Mouse (Mus musculus) liver, embryonic 14.5 days (tissue): Measurements from ENCODE around the gene Gtf2a1. TPM values are rescaled to one million over a fixed set of nuclear protein-coding genes. Genes with fewer than 3 reads are reported as not detected.

Source experiments
- ATAC-seq: fragments of 200-750 bp; cut with Nextera tagmentation; 2 replicates; pipeline ENCODE4 v1.8.0; 2017; ENCODE audit warnings: moderate number of reproducible peaks, mild to moderate bottlenecking, moderate library complexity; ENCODE audit not compliant: insufficient read depth
- DNase-seq, 3 experiments: peaks; one replicate each; pipeline ENCODE4 v3.0.0-alpha.2; 2012 to 2013; ENCODE audit warnings: low read depth in 3 of 3, low spot score in 3 of 3
- H3K27ac ChIP-seq: fragments of 300-500 bp; sonication (generic); 2 replicates; pipeline ENCODE4 v1.5.1; 2014; ENCODE audit warnings: moderate library complexity, mild to moderate bottlenecking, control low read depth, inconsistent platforms
- H3K27me3 ChIP-seq: fragments of 300-500 bp; sonication (generic); 2 replicates; pipeline ENCODE4 v1.6.1; 2014; ENCODE audit warnings: mild to moderate bottlenecking, low read length, moderate library complexity; ENCODE audit not compliant: control insufficient read depth, insufficient read depth
- H3K36me3 ChIP-seq: fragments of 300-500 bp; sonication (generic); replicated peaks from 2 replicates; pipeline ENCODE4 v1.6.1; 2014; ENCODE audit warnings: low read depth; ENCODE audit not compliant: control insufficient read depth, insufficient read depth
- H3K4me1 ChIP-seq, 2 experiments: fragments of 200-500 bp in 1 of 2; fragments of 300-500 bp in 1 of 2; sonication (generic) in 1 of 2; replicated peaks; 2 replicates each; pipeline ENCODE4 v1.6.1; 2012 to 2014; ENCODE audit warnings: antibody characterized with exemption in 1 of 2, inconsistent platforms in 1 of 2, low read length in 1 of 2; ENCODE audit not compliant: control insufficient read depth in 2 of 2, insufficient read depth in 2 of 2
- H3K4me2 ChIP-seq: fragments of 300-500 bp; sonication (generic); 2 replicates; pipeline ENCODE4 v1.6.1; 2014; ENCODE audit warnings: low read depth, mild to moderate bottlenecking, control low read depth, moderate library complexity
- H3K4me3 ChIP-seq, 2 experiments: fragments of 200-500 bp in 1 of 2; fragments of 300-500 bp in 1 of 2; sonication (generic) in 1 of 2; 2 replicates each; pipeline ENCODE4 v1.5.1; 2012 to 2014; ENCODE audit warnings: low read depth in 2 of 2, low read length in 2 of 2, mild to moderate bottlenecking in 2 of 2, control low read depth in 1 of 2, inconsistent platforms in 1 of 2, moderate library complexity in 1 of 2; ENCODE audit not compliant: insufficient read depth in 1 of 2
- H3K9ac ChIP-seq: fragments of 300-500 bp; sonication (generic); replicated peaks from 2 replicates; pipeline ENCODE4 v1.6.1; 2014; ENCODE audit warnings: mild to moderate bottlenecking, control low read depth, moderate library complexity
- H3K9me3 ChIP-seq: fragments of 300-500 bp; sonication (generic); 2 replicates; pipeline ENCODE4 v1.6.1; 2016; ENCODE audit warnings: low read length, mixed read lengths; ENCODE audit not compliant: control insufficient read depth
- CTCF ChIP-seq: IDR thresholded peaks from 2 replicates; pipeline ENCODE4 v1.5.1; 2016; ENCODE audit warnings: antibody characterized with exemption, low read depth, control low read depth
- EP300 ChIP-seq: IDR thresholded peaks from 2 replicates; pipeline ENCODE4 v1.6.1; 2016; ENCODE audit warnings: antibody characterized with exemption, low read depth
- WGBS: fragments of 180-500 bp; shearing (Covaris S2); extraction: QIAGEN DNeasy Blood & Tissue Kit; methylation state at CpG from one replicate; pipeline ENCODE4 v1.1.7; 2014; ENCODE audit not compliant: insufficient replicate concordance; 5-methylcytosine and 5-hydroxymethylcytosine counted together
- polyA plus RNA-seq, 2 experiments: library from polyadenylated mRNA; depleted of rRNA in 1 of 2; stranded (reverse) in 1 of 2; unstranded in 1 of 2; fragments of >200 nt; fragmentation: Nextera tagmentation in 1 of 2; extraction: Ambion mirVana in 1 of 2; gene quantifications; 2 replicates each; pipeline versions ENCODE4 v1.2.1 to v1.2.3; 2012 to 2014

Gtf2a1 gene
- polyA plus RNA-seq, 2 experiments: 6.3 to 13.8 TPM

DNA sequence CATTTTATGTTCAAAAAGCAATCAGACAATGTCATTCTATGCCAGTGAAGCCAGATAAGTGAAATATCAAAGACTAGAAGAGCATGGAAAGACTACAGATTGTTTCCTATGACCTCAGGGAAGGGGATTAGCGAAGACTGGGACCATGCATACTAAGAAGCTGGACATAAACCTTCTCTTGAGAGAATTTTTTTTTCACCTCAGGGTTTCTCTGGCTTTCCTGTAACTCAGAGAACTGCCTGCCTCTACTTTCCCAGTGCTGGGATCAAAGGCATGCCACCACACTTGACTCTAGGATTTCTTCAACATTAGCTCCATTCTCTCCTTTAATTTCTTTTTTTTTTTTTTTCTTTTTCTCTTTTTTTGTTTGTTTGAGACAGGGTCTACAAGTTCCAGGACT is 904 bp upstream of the Gtf2a1 start:
- no peak for DNase-seq
- 81% methylated on average over 1 of the region's 1 CpGs for WGBS

DNA sequence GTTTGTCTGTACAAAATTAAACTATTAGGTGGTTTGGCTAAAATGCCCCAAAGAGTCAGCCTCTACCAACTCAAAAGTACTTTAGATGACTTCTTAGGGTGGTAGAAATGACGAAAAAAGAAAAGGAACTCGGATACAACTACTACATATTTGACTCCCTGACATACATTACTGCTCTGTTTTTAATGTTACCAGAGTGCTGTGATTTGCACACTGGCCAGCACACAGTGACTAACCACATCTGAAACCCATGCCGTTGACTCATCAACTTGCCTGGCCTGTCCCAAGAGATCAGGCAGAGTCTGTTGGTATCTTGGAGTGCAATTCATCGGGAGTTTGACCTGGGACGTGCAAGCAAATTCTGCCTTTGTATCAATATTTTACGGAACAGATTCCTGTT is 429 bp upstream of the Gtf2a1 start:
- Histone ChIP-seq H3K27me3 (no peaks in the 10 kb centered on the region), H3K9me3 (no peaks in the 10 kb centered on the region), H3K9ac (peak overlapping the region; percentile 90), H3K4me2 (peak overlapping the region; percentile 85), H3K4me1 (peaks cover 13 to 15% of the 10 kb centered on the region in 2 experiments), H3K36me3 (peaks cover 3% of the 10 kb centered on the region), H3K4me3 (peak overlapping the region; percentile 74 to 84), H3K27ac (peak overlapping the region; percentile 86)
- WGBS: 21% methylated on average over 6 of the region's 6 CpGs
- ATAC-seq: no peak
- no peak for DNase-seq
- TF ChIP-seq CTCF (no peak), EP300 (no peak)

More for the DNA sequence above, 904 bp upstream of the Gtf2a1 start:
- Histone ChIP-seq H3K4me3 (peak overlapping the region; percentile 49 to 84; a peak in 3 of 4 replicates), H3K27me3 (no peaks in the 10 kb centered on the region), H3K36me3 (no peaks in the 10 kb centered on the region), H3K9ac (peak overlapping the region; percentile 90), H3K4me1 (peaks cover 13 to 15% of the 10 kb centered on the region in 2 experiments), H3K9me3 (no peaks in the 10 kb centered on the region), H3K27ac (peak overlapping the region; percentile 86), H3K4me2 (peak overlapping the region; percentile 85)
- TF ChIP-seq CTCF: no peak
- no peak for TF ChIP-seq EP300
- ATAC-seq: no peak

DNA sequence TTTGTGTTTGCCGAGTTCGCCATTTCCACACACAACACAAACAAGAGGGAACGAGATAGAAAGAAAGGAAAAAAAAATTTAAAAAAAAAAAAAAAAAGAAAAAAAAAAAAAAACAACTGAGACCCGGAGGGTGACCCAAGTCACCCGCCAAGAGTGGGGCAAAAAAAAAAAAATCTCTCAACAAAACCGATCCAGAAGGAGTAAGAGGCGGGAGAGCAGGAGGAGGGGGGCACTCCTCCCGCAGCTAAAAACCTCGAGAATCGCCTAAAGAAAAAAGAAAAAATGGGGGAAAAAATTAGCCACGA is 793 bp downstream of the Gtf2a1 start:
- Histone ChIP-seq H3K4me2 (peak overlapping the region; percentile 88), H3K4me3 (peak overlapping the region; percentile 70 to 99), H3K36me3 (peaks cover 13% of the 10 kb centered on the region), H3K27me3 (no peaks in the 10 kb centered on the region), H3K9ac (peak overlapping the region; percentile 99), H3K9me3 (no peaks in the 10 kb centered on the region), H3K27ac (peak overlapping the region; percentile 92), H3K4me1 (peaks cover 15% of the 10 kb centered on the region in 2 experiments)
- TF ChIP-seq CTCF: no peak
- TF ChIP-seq EP300: no peak
- ATAC-seq (no peak), DNase-seq (no peak)
- WGBS: 0% methylated on average over 10 of the region's 11 CpGs

DNA sequence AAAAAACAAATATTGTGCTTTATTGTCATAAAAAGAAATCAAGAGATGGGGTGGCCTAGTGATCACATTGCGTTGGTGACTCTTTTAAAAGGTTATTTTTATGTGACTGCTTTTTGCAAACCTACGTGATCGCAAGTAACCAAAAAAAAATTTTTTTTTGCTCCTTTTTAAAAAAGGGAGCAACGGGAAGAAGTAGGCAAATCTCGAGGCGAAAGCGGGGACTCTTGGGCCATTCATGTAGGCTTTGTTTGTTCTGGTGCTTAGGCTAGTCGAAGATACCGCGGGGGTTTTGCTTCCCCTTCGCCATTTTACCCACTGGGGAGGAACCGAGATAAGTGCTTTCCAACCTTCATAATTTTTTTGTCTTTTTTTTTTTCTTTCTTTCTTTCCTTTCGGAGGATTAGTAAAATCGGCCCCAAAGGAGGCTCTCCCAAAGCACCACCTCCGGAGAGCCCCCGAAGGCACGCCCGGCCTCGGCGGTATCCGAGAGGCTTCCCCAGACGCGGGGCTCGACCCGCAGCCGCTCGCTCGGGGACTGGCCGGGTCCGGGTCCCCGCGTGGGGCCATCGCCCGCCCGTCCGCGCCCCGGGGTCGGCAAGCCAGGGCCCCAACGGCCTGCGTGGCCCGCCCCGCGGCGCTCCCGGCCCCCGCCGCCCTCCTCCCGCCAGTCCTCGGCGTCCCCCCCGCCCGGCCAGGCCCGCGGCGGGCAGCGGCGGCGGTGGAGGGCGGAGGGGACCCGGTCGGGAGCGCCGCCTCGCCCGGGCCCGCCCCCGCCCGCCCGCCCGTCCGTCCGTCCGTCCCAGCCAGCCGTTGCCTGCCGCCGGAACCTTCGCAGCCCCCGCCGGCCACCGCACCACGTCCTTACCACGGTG is 1.4 kb downstream of the Gtf2a1 start:
- Histone ChIP-seq H3K4me3 (peak overlapping the region; percentile 96 to 99), H3K4me1 (peaks cover 15% of the 10 kb centered on the region in 2 experiments), H3K27ac (peak overlapping the region; percentile 92), H3K9ac (peak overlapping the region; percentile 99), H3K27me3 (no peaks in the 10 kb centered on the region), H3K9me3 (no peaks in the 10 kb centered on the region), H3K36me3 (peaks cover 18% of the 10 kb centered on the region), H3K4me2 (peak overlapping the region; percentile 88)
- ATAC-seq: peak; percentile 51
- DNase-seq: peak in 1 of 3 experiments; percentile 49
- TF ChIP-seq EP300 (no peak), CTCF (no peak)
- under 1% methylated on average over 67 of the region's 83 CpGs for WGBS

DNA sequence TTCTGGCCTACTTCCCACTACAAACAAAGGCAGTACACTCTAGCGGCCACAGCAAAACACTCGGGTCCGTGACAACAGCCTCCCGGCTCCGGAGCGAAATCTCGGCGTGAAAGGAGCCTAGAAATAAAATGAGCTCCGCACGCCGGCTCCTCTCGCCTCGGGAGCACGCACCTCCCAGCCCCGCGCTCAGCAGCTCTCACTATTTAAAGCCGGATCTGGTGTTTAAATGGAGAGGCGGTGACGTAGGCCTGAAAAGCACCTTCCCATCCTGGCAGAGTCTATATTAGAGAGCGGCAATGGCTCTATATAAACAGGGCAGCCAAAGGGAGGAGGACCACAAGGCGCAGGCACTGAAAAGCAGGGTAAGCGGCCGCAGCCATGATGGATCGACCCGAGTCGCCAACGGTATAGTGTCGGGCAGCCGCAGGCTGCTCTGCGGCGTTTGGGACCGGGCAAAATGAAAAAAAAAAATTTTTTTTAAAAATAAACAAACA is 2.1 kb downstream of the Gtf2a1 start:
- DNase-seq (peak; percentile 77 to 84 (median 82)), ATAC-seq (peak; percentile 66)
- Histone ChIP-seq H3K36me3 (peaks cover 24% of the 10 kb centered on the region), H3K9ac (peak overlapping the region; percentile 99), H3K4me3 (peak overlapping the region; percentile 96 to 99), H3K4me2 (peak overlapping the region; percentile 88), H3K9me3 (no peaks in the 10 kb centered on the region), H3K27me3 (no peaks in the 10 kb centered on the region), H3K4me1 (peaks cover 15% of the 10 kb centered on the region in 2 experiments), H3K27ac (peak overlapping the region; percentile 92)
- TF ChIP-seq EP300 (no peak), CTCF (no peak)
- WGBS: under 1% methylated on average over 32 of the region's 32 CpGs
